Mouse (Mus musculus) limb, embryonic 12.5 days (tissue): Measurements from ENCODE around the gene Syvn1. TPM values are rescaled to one million over a fixed set of nuclear protein-coding genes. Genes with fewer than 3 reads are reported as not detected.

Experiments used
- ATAC-seq: fragments of 200-750 bp; cut with Nextera tagmentation; 2 replicates; pipeline ENCODE4 v1.8.0; 2017; ENCODE audit warnings: low read depth, moderate TSS enrichment; ENCODE audit not compliant: insufficient number of reproducible peaks, insufficient read depth, low FRiP score, low TSS enrichment
- H3K27ac ChIP-seq: fragments of 300-500 bp; sonication (generic); 2 replicates; pipeline ENCODE4 v1.5.1; 2016; ENCODE audit warnings: mild to moderate bottlenecking, moderate library complexity
- H3K27me3 ChIP-seq: fragments of 300-500 bp; sonication (generic); 2 replicates; pipeline ENCODE4 v1.6.1; 2016; ENCODE audit warnings: mild to moderate bottlenecking, moderate library complexity
- H3K36me3 ChIP-seq: fragments of 300-500 bp; sonication (generic); 2 replicates; pipeline ENCODE4 v1.6.1; 2016; ENCODE audit warnings: mild to moderate bottlenecking, moderate library complexity
- H3K4me1 ChIP-seq: fragments of 300-500 bp; sonication (generic); replicated peaks from 2 replicates; pipeline ENCODE4 v1.6.1; 2016
- H3K4me2 ChIP-seq: fragments of 300-500 bp; sonication (generic); 2 replicates; pipeline ENCODE4 v1.6.1; 2016; ENCODE audit warnings: mild to moderate bottlenecking, moderate library complexity
- H3K4me3 ChIP-seq: fragments of 300-500 bp; sonication (generic); replicated peaks from 2 replicates; pipeline ENCODE4 v1.5.1; 2016; ENCODE audit warnings: mild to moderate bottlenecking
- H3K9ac ChIP-seq: fragments of 300-500 bp; sonication (generic); replicated peaks from 2 replicates; pipeline ENCODE4 v1.6.1; 2016; ENCODE audit warnings: mild to moderate bottlenecking, moderate library complexity
- H3K9me3 ChIP-seq: fragments of 300-500 bp; sonication (generic); 2 replicates; pipeline ENCODE4 v1.6.1; 2016; ENCODE audit warnings: mild to moderate bottlenecking, moderate library complexity
- WGBS: fragments of 180-500 bp; shearing (Covaris S2); methylation state at CpG from one replicate; pipeline ENCODE4 v1.1.7; 2016; 5-methylcytosine and 5-hydroxymethylcytosine counted together
- polyA plus RNA-seq: library from polyadenylated mRNA; unstranded; fragments of >200 nt; fragmentation: Nextera tagmentation; extraction: Ambion mirVana; gene quantifications from 2 replicates; pipeline ENCODE4 v1.2.1, GENCODE M21; 2016

The Syvn1 gene
- 25.1 and 28.0 TPM in 2 replicates for polyA plus RNA-seq

DNA sequence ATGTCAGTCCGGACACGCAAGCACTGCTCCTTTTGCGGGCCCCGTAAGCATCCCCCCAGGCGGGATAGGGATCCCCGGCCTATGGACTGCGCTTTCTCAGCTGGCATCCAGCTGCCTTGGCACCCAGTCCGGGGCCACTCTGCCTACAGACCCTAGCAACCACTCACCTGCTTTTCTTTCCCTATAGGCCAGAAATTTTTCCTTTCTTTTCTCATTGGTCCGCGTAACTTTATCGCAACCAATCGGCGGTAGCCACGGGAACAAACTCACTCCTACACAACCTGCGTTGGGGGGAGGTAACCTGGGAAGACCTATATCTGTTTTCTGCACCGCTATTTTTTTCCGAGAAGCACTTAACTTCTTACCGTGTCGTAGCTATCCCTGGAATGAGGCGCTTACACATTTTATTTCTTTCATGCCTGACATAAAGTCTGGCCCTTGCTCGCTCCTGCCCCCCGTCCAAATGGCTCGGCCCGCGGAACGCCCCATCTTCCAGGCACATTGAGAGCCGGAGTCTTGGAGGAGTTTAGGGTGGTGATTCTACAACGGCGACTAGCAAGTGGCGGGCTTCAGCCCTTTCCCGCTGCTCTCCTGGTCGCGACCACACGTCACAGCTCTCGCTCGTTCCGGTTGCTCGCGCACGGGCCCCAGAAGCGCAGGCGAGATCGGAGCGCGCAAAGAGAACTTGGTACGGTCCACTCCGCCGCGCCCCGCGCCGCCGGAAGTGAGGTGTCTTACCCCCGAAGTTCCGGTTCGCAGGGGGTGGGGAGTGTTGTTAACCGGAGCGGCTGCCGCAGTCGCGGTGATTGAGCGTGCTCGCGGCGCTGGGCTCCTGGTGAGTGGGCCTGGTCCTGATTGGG lies at the start of gene Syvn1:
TSS of gene Syvn1 (plus strand) at position 283 of the 860 bp plus-strand sequence.
- no peaks in the 10 kb centered on the region for H3K9me3 ChIP-seq
- peak within 1 kb of the TSS; percentile 88 for H3K9ac ChIP-seq
- peak; percentile 90 for ATAC-seq
- no peaks in the 10 kb centered on the region for H3K27me3 ChIP-seq
- WGBS = under 1% methylated on average over 65 of the region's 65 CpGs
- H3K4me2 ChIP-seq = peak within 1 kb of the TSS; percentile 82
- peaks cover 35% of the 10 kb centered on the region for H3K36me3 ChIP-seq
- H3K4me1 ChIP-seq = peaks cover 18% of the 10 kb centered on the region
- peak within 1 kb of the TSS; percentile 98 for H3K27ac ChIP-seq
- peak within 1 kb of the TSS; percentile 95 for H3K4me3 ChIP-seq

GRCm38 (mm10) chr19:5998180-5998579 lies 48.2 kb upstream of the Syvn1 start:
- no peak for ATAC-seq
- H3K27me3 ChIP-seq = no peaks in the 10 kb centered on the region
- 76% methylated on average over 3 of the region's 3 CpGs for WGBS
- H3K4me1 ChIP-seq = no peaks in the 10 kb centered on the region
- H3K4me2 ChIP-seq = no peak overlapping the region
- no peak overlapping the region for H3K27ac ChIP-seq
- H3K36me3 ChIP-seq = no peaks in the 10 kb centered on the region
- no peak overlapping the region for H3K9ac ChIP-seq
- H3K4me3 ChIP-seq = no peak overlapping the region
- H3K9me3 ChIP-seq = peaks cover 3% of the 10 kb centered on the region; the same call in 1 of the 2 replicates

GRCm38 (mm10) chr19:5999969-6000368 lies 46.4 kb upstream of the Syvn1 start:
- no peak overlapping the region for H3K4me2 ChIP-seq
- H3K27ac ChIP-seq = no peak overlapping the region
- ATAC-seq = no peak
- H3K4me3 ChIP-seq = no peak overlapping the region
- H3K4me1 ChIP-seq = no peaks in the 10 kb centered on the region
- H3K36me3 ChIP-seq = no peaks in the 10 kb centered on the region
- peaks cover 3% of the 10 kb centered on the region; the same call in 1 of the 2 replicates for H3K9me3 ChIP-seq
- no peaks in the 10 kb centered on the region for H3K27me3 ChIP-seq
- 83% methylated on average over 5 of the region's 5 CpGs for WGBS
- H3K9ac ChIP-seq = no peak overlapping the region

- Histone ChIP-seq H3K4me3 (no peak overlapping the region), H3K36me3 (no peaks in the 10 kb centered on the region), H3K9me3 (no peaks in the 10 kb centered on the region), H3K9ac (no peak overlapping the region), H3K27me3 (no peaks in the 10 kb centered on the region), H3K27ac (no peak overlapping the region), H3K4me2 (no peak overlapping the region), H3K4me1 (peaks cover 10% of the 10 kb centered on the region)
- 66% methylated on average over 11 of the region's 11 CpGs for WGBS
- ATAC-seq = no peak
Observed at GRCm38 (mm10) chr19:6005541-6005940, 40.8 kb upstream of the Syvn1 start.

DNA sequence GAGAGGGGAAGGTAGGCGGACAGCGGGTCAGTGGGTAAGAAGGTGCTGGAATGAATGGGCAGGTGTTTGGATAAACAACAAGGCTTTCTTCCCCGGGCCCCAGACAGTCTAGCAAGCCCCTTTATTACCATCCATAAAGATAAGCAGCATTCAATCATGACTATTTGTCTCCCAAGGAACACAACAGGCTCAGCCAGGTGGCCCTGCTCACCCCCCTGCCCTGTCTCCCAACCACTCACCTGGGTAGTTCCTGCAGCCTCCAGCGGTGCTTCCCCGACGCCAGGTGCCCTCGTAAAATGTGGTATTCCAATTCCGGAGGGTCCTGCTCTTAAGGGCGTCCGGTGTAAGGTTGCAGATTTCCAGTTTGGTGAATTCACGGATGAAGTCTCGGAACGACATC lies 39.4 kb upstream of the Syvn1 start:
- H3K4me2 ChIP-seq = no peak overlapping the region
- H3K36me3 ChIP-seq = no peaks in the 10 kb centered on the region
- no peak overlapping the region for H3K27ac ChIP-seq
- peaks cover 10% of the 10 kb centered on the region for H3K4me1 ChIP-seq
- ATAC-seq = no peak
- no peaks in the 10 kb centered on the region for H3K9me3 ChIP-seq
- H3K4me3 ChIP-seq = no peak overlapping the region
- no peaks in the 10 kb centered on the region for H3K27me3 ChIP-seq
- WGBS = 31% methylated on average over 13 of the region's 13 CpGs
- H3K9ac ChIP-seq = no peak overlapping the region

GRCm38 (mm10) chr19:6009137-6009536 lies 37.2 kb upstream of the Syvn1 start:
- no peak for ATAC-seq
- Histone ChIP-seq H3K36me3 (no peaks in the 10 kb centered on the region), H3K4me1 (peaks cover 10% of the 10 kb centered on the region), H3K27me3 (peaks cover 3% of the 10 kb centered on the region; the same call in 1 of the 2 replicates), H3K9me3 (no peaks in the 10 kb centered on the region), H3K4me2 (no peak overlapping the region), H3K4me3 (no peak overlapping the region), H3K9ac (no peak overlapping the region), H3K27ac (no peak overlapping the region)
- 73% methylated on average over 8 of the region's 8 CpGs for WGBS

- H3K4me1 ChIP-seq = peaks cover 6% of the 10 kb centered on the region
- no peak for ATAC-seq
- H3K9me3 ChIP-seq = no peaks in the 10 kb centered on the region
- peaks cover 34% of the 10 kb centered on the region for H3K27me3 ChIP-seq
- H3K4me3 ChIP-seq = no peak overlapping the region
- H3K4me2 ChIP-seq = no peak overlapping the region
- H3K9ac ChIP-seq = 0 out of 2 replicates have a peak overlapping the region, but pooled peaks have one; percentile 6
- no peak overlapping the region for H3K27ac ChIP-seq
- WGBS = 90% methylated on average over 10 of the region's 10 CpGs
- no peaks in the 10 kb centered on the region for H3K36me3 ChIP-seq
Observed at GRCm38 (mm10) chr19:6013691-6014090, 32.7 kb upstream of the Syvn1 start.

DNA sequence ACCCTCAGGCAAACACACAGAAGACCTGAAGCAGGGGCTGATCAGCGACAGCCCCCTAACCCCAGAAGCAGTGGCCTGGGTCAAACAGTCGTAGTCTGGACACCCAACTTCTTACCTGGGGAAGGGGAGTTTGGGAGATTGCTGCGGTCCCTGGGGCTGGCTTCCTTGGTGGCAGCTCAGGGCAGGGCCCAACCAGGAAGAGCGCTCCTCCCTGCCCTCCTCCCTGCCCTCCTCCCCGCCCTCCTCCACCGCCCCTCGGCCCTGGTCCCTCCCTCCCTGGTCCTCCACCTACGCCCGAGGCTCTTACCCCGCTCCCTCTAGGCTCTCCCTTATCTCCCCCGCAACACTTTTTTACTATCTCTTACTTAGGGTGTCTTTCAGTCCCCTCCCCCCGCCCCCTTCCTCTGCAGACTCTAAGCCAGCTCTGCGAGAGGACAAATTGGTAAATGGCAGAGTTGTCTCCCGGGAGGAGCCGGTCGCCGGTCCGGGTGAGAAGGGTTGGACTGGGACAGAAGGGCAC lies 31.3 kb upstream of the Syvn1 start:
- Histone ChIP-seq H3K4me3 (peak overlapping the region; percentile 54), H3K9ac (peak overlapping the region; percentile 66), H3K36me3 (no peaks in the 10 kb centered on the region), H3K9me3 (no peaks in the 10 kb centered on the region), H3K4me1 (peaks cover 6% of the 10 kb centered on the region), H3K27ac (peak overlapping the region; percentile 67), H3K4me2 (peak overlapping the region; percentile 90), H3K27me3 (peaks cover 34% of the 10 kb centered on the region)
- peak; percentile 69 for ATAC-seq
- WGBS = 2% methylated on average over 17 of the region's 18 CpGs

DNA sequence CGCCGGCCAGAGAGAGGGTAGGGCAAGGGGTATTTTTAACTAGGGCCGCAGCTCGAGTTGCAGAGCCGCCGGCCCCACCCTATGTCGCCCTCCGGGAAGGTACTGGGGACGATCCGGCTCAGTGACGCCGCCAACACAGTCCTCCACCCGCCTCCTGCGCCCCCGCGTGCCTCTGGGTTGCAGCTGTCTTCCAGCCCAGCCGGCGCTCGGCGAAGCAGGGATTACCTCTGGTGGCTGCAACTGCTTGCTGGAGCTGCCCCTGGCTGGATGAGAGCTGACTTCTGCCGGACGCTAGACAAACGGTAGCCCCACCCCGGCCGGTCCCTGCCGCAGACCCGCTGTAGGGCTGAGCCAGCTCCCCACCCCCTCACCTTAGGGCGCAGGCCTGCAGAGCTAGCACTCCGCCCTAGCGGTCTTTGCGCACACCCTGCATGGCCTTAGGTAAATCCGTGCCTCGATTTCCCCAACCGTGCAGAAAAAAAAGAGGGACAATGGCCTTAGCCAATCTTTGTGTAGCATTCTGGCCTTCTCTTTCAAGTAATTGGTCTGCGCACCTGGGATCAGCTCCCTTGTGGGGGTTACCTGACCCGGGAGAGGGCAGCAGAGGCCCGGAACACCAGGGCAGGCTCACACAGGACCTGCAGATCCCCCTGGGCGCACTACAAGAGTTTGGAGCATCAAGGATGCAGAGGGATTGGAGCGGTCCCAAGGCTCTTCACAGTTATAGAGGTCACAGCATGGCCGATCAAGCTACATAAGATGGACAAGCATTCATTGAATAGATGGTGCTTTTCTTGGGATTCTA lies 30.7 kb upstream of the Syvn1 start, which contains the start of gene Capn1:
TSS of gene Capn1 (minus strand) at position 387 of the 805 bp plus-strand sequence.
- H3K4me2 ChIP-seq = peak within 1 kb of the TSS; percentile 90
- no peaks in the 10 kb centered on the region for H3K36me3 ChIP-seq
- H3K4me3 ChIP-seq = peak within 1 kb of the TSS; percentile 54
- 3% methylated on average over 40 of the region's 40 CpGs for WGBS
- no peaks in the 10 kb centered on the region for H3K9me3 ChIP-seq
- peaks cover 6% of the 10 kb centered on the region for H3K4me1 ChIP-seq
- H3K27me3 ChIP-seq = peaks cover 34% of the 10 kb centered on the region
- peak; percentile 70 for ATAC-seq
- H3K9ac ChIP-seq = peak within 1 kb of the TSS; percentile 66
- H3K27ac ChIP-seq = peak within 1 kb of the TSS; percentile 67

GRCm38 (mm10) chr19:6016532-6016931 lies 29.8 kb upstream of the Syvn1 start:
- WGBS = 35% methylated on average over 7 of the region's 7 CpGs
- Histone ChIP-seq H3K27me3 (peaks cover 34% of the 10 kb centered on the region), H3K4me3 (peak overlapping the region; percentile 54; the same call in 1 of the 2 replicates), H3K36me3 (no peaks in the 10 kb centered on the region), H3K4me1 (peaks cover 6% of the 10 kb centered on the region), H3K4me2 (peak overlapping the region; percentile 90; the same call in 1 of the 2 replicates), H3K9me3 (no peaks in the 10 kb centered on the region), H3K9ac (no peak overlapping the region), H3K27ac (no peak overlapping the region)
- ATAC-seq = no peak
